Mouse (Mus musculus): ENCODE measurements around the gene Ugt2b37.
"Not testable (repeated sequence)": the region's sequence is repeated elsewhere in the genome, so short reads cannot be mapped to it uniquely, and the experiment has no call there.

Ugt2b37 gene

GRCm38 (mm10) chr5:87254676-87255075 lies at the start of gene Ugt2b37:
TSS of gene Ugt2b37 (minus strand) at chr5:87254804.
- DNase-seq (ENCODE audit: low spot score): not testable (repeated sequence)

- DNase-seq (ENCODE audit: low spot score): not testable (repeated sequence)
Measured at GRCm38 (mm10) chr5:87286180-87286579, 31.6 kb upstream of the Ugt2b37 start.

- DNase-seq (ENCODE audit: low spot score): not testable (repeated sequence)
Measured at GRCm38 (mm10) chr5:87275986-87276385, 21.4 kb upstream of the Ugt2b37 start.

DNA sequence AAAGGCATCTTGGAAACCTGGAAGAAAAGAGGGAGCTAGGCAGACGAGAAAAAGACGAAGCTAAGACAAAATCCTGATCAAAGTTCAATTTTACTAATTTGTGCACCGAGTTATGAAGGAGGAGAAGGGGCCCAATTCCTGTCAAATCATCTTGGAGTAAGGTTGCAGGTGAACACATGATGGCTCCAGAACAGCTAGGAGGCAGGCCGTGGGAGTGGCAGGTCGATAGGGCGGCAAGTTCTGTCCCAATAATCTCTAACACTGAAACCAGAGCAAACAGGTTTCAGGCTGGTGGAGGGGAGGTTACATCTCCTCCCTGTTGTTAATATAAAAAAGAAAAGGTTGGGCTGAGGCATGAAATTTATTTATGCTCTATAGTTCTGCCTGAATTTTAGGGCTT lies 21.0 kb upstream of the Ugt2b37 start:
- DNase-seq (ENCODE audit: low spot score): no peak

GRCm38 (mm10) chr5:87255831-87256230 lies 1.2 kb upstream of the Ugt2b37 start:
- no peak for DNase-seq (ENCODE audit: low spot score)

DNA sequence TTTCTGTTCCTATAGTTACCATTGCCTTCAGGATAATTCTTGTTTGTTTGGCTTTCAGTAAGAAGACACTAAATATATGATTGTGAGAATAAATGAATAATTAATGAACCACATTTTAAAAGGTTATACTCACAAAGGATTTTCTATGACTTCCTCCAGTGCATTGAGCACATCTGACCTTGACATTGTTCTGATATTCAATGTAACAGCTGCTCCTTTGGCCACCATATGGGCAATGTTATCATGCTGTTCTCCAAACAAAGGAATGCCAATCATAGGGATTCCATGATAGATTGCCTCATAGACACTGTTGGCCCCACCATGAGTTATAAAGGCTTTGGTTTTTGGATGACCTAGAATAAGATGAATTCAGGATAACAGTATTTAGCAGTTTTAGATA lies 12.5 kb downstream of the Ugt2b37 start:
- DNase-seq (ENCODE audit: low spot score): not testable (repeated sequence)

DNA sequence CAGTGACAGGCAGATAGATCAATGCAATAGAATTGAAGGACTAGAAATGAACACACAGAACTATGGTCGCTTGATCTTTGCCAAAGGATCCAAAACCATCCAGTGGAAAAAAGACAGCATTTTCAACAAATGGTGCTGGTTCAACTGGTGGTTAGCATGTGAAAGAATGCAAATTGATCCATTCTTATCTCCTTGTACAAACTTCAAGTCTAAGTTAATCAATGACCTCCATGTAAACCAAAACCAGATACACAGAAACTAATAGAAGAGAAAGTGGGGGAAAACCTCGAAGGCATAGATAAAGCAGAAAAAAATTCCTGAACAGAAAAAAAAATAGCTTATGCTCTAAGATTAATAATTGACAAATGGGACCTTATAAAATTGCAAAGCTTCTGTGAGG lies 58.2 kb downstream of the Ugt2b37 start:
- not testable (repeated sequence) for DNase-seq (ENCODE audit: low spot score)
